Mouse (Mus musculus): Measurements from ENCODE around the gene Serpina3j.
"Not testable (repeated sequence)": the region's sequence is repeated elsewhere in the genome, so short reads cannot be mapped to it uniquely, and the experiment has no call there.

Serpina3j gene

GRCm38 (mm10) chr12:104314253-104314652 is at the start of gene Serpina3j:
Gene Serpina3j, plus strand, starts transcription at chr12:104314553.
- DNase-seq (ENCODE audit: low spot score in 2 of 2) = no peak

DNA sequence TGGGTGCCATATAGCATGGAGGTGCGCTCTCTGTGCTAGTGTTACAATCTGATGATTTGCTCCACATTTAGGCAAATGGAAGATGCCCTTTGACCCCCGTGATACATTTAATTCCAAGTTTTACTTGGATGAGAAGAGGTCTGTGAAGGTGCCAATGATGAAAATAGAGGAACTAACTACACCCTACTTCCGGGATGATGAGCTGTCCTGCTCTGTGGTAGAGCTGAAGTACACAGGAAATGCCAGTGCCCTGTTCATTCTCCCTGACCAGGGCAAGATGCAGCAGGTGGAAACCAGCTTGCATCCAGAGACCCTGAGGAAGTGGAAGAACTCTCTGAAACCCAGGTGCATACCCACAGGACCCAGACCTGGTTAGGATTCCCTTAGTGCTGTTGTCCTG is 48.0 kb upstream of the Serpina3j start:
- DNase-seq (ENCODE audit: low spot score in 2 of 2) = no peak

DNA sequence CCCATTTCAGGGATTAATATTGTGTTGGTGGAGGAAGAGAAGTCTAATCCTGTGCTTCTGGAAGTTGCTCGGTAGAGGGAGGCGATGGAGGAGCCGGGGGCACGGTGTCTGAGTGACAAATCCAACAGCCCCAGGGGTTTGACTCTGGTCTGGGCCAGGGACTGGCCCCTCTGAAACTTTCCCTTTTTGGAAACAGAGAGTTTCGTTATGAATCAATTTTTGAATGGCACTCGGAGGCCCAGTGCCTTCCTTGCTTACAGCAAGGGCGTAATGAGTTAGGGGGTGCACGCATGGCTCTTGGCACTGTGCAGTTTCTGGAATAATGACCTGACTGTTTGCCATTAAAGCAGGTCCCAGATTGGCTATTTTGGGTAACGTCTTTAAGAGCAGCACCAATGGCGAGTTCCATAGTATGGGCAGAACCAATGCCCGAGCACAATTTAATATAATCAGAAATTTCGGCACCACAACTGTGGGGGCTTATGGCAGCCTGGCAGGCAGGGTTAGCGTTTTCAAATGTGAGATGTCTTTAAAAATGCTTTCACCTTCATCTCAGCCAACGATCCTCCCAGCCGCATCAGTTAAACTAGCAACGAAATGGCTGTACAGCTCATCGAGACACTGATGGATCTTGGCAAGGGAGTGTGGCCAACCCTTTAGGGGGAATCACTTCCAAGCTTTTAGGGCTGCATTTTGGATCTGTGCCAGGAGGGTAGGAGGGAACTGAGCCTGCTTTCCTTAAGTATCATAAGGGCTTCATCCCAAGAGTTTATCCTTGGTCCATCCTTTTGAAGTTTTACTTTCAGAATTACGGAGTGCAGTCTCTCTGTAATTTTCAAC is 35.9 kb upstream of the Serpina3j start:
- no peak for DNase-seq (ENCODE audit: low spot score in 2 of 2)

DNA sequence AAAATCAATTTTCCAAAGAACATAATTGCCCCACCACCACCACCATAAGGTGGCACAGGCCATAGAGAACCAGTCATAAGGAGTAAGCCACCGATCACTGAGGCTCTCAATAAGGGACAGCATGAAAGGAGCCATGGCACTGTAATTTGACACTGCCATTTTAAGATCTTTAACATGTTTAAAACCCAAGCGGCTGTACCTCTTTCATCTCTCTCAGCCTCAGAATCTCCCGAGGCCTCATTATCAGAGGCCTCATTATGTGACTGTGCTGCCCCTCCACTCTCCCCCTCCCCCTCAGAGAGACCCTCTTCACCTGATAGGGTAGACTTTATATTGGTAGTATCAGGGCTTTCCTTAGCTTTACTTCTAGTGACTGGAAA is 35.3 kb upstream of the Serpina3j start:
- no peak for DNase-seq (ENCODE audit: low spot score in 2 of 2)

GRCm38 (mm10) chr12:104283380-104283779 is 31.0 kb upstream of the Serpina3j start:
- DNase-seq (ENCODE audit: low spot score in 2 of 2) = no peak

- no peak for DNase-seq (ENCODE audit: low spot score in 2 of 2)
Observed at GRCm38 (mm10) chr12:104288336-104288735, 26.0 kb upstream of the Serpina3j start.

DNA sequence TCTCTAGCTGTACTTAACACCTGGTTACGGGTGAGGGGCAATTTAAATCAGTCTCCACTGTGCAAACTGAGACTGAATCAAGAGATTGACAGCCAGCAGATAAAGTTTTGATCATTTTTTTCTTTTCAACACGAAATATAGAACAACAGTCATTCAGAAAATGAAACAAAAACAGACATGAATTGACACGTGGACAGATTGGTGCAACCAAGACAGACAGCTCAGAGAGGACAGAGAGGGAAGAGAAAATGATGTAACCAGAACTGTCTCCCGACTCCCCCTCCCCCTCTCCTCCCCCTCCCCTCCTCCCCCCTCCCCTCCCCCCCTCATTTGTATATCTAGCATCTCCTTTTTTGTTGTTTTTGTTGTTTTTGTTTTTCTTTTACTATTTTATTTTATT is 24.5 kb upstream of the Serpina3j start:
- DNase-seq (ENCODE audit: low spot score in 2 of 2) = no peak

- no peak for DNase-seq (ENCODE audit: low spot score in 2 of 2)
Observed at GRCm38 (mm10) chr12:104293963-104294362, 20.4 kb upstream of the Serpina3j start.

- DNase-seq (ENCODE audit: low spot score in 2 of 2) = no peak
Observed at GRCm38 (mm10) chr12:104298049-104298448, 16.3 kb upstream of the Serpina3j start.

- DNase-seq (ENCODE audit: low spot score in 2 of 2) = no peak
Observed at GRCm38 (mm10) chr12:104305991-104306390, 8.4 kb upstream of the Serpina3j start.

DNA sequence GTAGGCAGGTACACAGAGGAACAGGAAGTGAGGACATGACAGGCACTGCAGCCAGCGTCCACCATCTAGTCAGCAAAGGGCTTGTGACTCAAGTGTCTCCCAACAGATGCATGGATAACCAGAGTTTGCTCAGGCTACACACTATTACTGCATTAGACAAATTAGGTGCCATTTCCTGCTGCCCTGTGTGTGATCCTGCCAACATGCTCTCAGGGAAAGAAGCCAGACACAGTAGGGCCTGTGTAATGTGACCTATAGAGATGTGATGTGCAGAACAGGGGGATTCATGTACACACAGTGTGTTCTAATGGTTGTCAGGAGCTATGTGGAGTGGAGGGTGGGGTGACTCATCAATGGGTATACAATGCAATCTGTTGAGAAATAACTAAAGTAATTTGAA is 8.1 kb downstream of the Serpina3j start:
- DNase-seq (ENCODE audit: low spot score in 2 of 2) = no peak

GRCm38 (mm10) chr12:104331701-104332100 is 17.3 kb downstream of the Serpina3j start:
- no peak for DNase-seq (ENCODE audit: low spot score in 2 of 2)

DNA sequence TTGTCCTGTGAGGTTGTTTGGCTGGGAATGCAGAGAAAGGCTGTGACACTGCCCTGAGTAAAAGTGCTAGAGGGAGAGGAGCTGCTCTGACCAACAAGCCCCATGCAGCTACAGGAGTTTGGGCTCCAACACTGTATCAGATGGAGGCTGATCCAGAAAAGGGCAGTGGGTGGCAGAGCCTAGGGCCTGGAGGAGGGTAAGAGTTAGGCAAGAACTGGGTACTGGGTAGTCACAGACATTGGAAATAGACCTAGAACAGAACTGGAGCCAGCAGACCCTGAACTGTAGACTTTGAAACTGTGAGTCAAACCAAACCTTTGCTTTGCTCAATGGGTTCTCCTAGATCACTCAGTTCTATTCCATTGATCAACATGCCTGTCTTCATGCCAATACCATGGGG is 22.5 kb downstream of the Serpina3j start:
- not testable (repeated sequence) for DNase-seq (ENCODE audit: low spot score in 2 of 2)

DNA sequence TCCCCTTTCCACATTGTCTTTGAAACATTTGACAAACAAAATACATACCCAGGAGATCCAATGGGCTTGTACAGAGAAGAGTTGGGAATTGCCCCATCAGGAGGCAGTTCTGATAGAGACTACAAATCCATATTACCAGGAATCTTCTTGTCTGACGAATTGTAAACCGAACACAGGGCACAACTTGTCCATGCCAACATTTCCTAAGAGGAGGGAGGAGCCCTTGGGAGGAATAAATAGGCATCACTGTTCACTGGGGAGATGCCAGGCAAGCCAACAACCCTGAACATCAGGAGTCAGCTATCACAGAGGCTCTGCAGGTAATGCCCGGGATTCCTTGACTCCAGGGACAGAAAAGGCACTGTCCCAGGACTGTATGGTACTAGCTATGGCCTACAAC is 23.9 kb downstream of the Serpina3j start, which contains the start of the genes Serpina3k and Serpina3m:
Gene Serpina3k, plus strand, starts transcription at position 261 of the 400 bp plus-strand sequence.
Gene Serpina3m, plus strand, starts transcription at position 261 of the 400 bp plus-strand sequence.
- DNase-seq (ENCODE audit: low spot score in 2 of 2) = not testable (repeated sequence)

DNA sequence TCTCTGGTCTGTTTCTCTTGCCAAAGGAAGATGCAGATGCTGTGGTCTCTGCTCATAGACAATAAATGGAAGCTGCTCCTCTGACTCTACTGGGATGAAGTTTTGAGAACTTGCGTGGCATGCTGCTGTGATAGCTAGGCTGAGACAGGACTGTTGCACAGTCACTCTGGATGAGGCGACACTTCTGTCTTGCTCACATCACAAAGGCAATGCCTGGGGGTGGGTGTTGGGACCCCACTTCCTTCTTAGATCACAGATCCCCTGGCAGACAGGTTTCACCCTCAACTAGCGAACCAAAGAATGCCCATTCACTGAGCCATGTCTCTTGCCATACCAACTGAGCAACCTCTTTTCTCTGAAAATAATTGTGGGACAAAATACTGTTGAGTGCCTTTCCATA is 24.4 kb downstream of the Serpina3j start:
- no peak for DNase-seq (ENCODE audit: low spot score in 2 of 2)

GRCm38 (mm10) chr12:104342489-104342888 is 28.1 kb downstream of the Serpina3j start:
- not testable (repeated sequence) for DNase-seq (ENCODE audit: low spot score in 2 of 2)

GRCm38 (mm10) chr12:104345181-104345580 is 30.8 kb downstream of the Serpina3j start:
- DNase-seq (ENCODE audit: low spot score in 2 of 2) = no peak

DNA sequence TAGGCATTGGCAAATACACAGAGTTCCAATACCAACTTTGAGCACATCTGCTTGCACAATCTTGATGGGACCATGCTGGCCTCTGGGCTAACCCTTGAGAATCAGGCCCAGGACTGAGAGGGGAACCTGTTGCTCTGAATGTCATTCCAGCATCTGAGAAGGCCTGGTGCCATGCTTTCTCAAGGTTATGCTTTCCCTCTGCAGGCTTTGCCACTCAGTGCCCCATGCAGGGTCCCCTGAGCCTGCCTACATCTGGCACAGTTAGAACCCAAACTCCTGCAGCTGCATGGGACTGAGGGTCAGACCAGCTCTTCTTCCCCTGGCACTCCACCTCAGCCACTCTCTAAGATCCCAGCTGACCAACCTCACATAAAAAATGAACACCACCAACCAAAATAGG is 31.4 kb downstream of the Serpina3j start:
- DNase-seq (ENCODE audit: low spot score in 2 of 2) = no peak

GRCm38 (mm10) chr12:104347091-104347490 is 32.7 kb downstream of the Serpina3j start:
- no peak for DNase-seq (ENCODE audit: low spot score in 2 of 2)

DNA sequence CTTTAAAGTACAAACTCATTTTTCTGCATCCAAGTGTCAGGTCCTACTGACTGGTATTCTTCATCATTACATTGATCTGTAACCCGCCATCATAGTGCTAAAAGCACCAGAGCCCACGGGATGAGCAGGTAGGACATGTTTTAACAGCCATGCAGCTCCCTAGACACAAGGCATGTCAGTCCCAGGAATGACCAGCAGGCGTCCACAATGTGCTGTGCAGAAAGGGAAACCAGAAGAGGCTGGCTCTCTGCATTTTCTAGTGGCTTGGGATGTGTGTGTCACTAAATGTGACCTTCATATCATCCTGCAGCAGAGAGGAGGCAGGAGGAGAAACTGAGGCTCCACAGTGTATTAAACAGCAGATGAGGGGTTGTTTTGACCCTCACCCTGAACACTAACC is 37.5 kb downstream of the Serpina3j start:
- DNase-seq (ENCODE audit: low spot score in 2 of 2) = peak; percentile 62 to 71

DNA sequence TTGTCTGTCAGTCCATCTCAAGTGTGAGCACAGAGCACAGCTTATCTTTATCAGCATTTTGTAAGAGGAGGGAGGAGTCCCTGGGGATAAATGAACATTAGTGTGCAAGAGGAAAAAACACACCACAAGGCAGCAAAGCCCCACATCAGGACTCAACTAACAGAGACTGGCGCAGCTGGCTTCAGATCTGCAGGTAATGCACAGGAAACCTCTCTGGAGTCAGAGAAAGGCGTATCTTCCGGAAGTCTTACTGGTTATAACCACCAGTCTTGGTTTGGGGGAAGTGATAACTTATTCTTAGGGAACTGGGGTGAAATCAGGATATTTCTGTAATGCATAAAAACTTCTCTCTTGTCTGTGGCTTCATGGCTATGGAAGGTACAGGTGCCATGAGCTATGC is 41.7 kb downstream of the Serpina3j start:
- DNase-seq (ENCODE audit: low spot score in 2 of 2) = no peak

DNA sequence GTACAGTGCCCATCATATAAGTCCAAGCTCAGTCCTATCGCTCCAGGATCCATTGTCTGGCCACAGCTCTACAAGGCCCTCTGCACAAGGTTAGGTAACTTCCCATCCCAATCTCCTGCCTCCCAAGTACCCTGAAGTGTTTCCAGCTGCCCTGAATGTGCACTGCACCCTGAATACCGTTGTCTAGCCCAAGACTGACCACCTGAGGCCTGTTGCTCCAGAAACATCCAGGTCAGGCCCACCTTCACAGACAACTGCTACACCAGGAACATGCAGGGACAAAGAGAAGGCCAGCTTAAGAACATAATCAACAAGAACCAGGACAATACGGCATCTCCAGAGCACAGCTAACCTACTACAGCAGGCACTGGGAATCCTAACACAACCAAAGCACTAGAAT is 55.6 kb downstream of the Serpina3j start:
- DNase-seq (ENCODE audit: low spot score in 2 of 2) = no peak

Data from urinary bladder, postnatal 36 days (tissue).